Mouse (Mus musculus) ES-E14 (cell line): ENCODE data around the gene Sgip1.

Source experiments
- HCFC1 ChIP-seq: IDR thresholded peaks from 2 replicates; pipeline ENCODE4 v1.6.1; 2012; ENCODE audit warnings: low read length, inconsistent platforms, borderline replicate concordance; ENCODE audit not compliant: insufficient read depth
- ZNF384 ChIP-seq: IDR thresholded peaks from 2 replicates; pipeline ENCODE4 v1.6.1; 2012; ENCODE audit warnings: low read depth, low read length, inconsistent platforms

GRCm38 (mm10) chr4:102990595-102991340, 249.7 kb downstream of the Sgip1 start:
- TF ChIP-seq HCFC1 (no peak), ZNF384 (no peak)
